Mouse (Mus musculus): ENCODE measurements around the gene Aff3.

Gene Aff3

GRCm38 (mm10) chr1:38199669-38200635, 464.8 kb downstream of the Aff3 start:
- in situ Hi-C loops (cut with MboI; ENCODE audit: low sequenced_read_pairs): loop anchor here (10.0 kb wide), 1 partner anchor 585 kb away; no protein-coding TSS in a partner anchor

- in situ Hi-C loops (cut with MboI; ENCODE audit: low sequenced_read_pairs): loop anchor here (10.0 kb wide), 1 partner anchor 586 kb away; no protein-coding TSS in a partner anchor
These were observed 466.2 kb downstream of the Aff3 start for GRCm38 (mm10) chr1:38198393-38199029.

GRCm38 (mm10) chr1:38197145-38197682, 467.5 kb downstream of the Aff3 start:
- in situ Hi-C loops (cut with MboI; ENCODE audit: low sequenced_read_pairs): loop anchor here (10.0 kb wide), 1 partner anchor 588 kb away; no protein-coding TSS in a partner anchor

- in situ Hi-C loops (cut with MboI; ENCODE audit: low sequenced_read_pairs): loop anchor here (10.0 kb wide), 1 partner anchor 589 kb away; no protein-coding TSS in a partner anchor
These were observed 469.0 kb downstream of the Aff3 start for GRCm38 (mm10) chr1:38195721-38196120.

- in situ Hi-C loops (cut with MboI; ENCODE audit: low sequenced_read_pairs): no loop called here
These were observed 478.6 kb downstream of the Aff3 start for GRCm38 (mm10) chr1:38186227-38186545.

GRCm38 (mm10) chr1:38185517-38186226, 479.1 kb downstream of the Aff3 start:
- in situ Hi-C loops (cut with MboI; ENCODE audit: low sequenced_read_pairs): no loop called here

- in situ Hi-C loops (cut with MboI; ENCODE audit: low sequenced_read_pairs): no loop called here
These were observed 483.7 kb downstream of the Aff3 start for GRCm38 (mm10) chr1:38181020-38181550.

GRCm38 (mm10) chr1:38178929-38179328, 485.8 kb downstream of the Aff3 start:
- in situ Hi-C loops (cut with MboI; ENCODE audit: low sequenced_read_pairs): no loop called here

GRCm38 (mm10) chr1:38176077-38176476, 488.7 kb downstream of the Aff3 start:
- in situ Hi-C loops (cut with MboI; ENCODE audit: low sequenced_read_pairs): no loop called here

GRCm38 (mm10) chr1:38171874-38172273, 492.9 kb downstream of the Aff3 start:
- in situ Hi-C loops (cut with MboI; ENCODE audit: low sequenced_read_pairs): no loop called here

- in situ Hi-C loops (cut with MboI; ENCODE audit: low sequenced_read_pairs): no loop called here
These were observed 499.1 kb downstream of the Aff3 start for GRCm38 (mm10) chr1:38165696-38166095.

- in situ Hi-C loops (cut with MboI; ENCODE audit: low sequenced_read_pairs): no loop called here
These were observed 514.7 kb downstream of the Aff3 start for GRCm38 (mm10) chr1:38150086-38150485.

- in situ Hi-C loops (cut with MboI; ENCODE audit: low sequenced_read_pairs): no loop called here
These were observed 518.7 kb downstream of the Aff3 start for GRCm38 (mm10) chr1:38146008-38146407.

- in situ Hi-C loops (cut with MboI; ENCODE audit: low sequenced_read_pairs): no loop called here
These were observed 523.4 kb downstream of the Aff3 start for GRCm38 (mm10) chr1:38141371-38141770.

- in situ Hi-C loops (cut with MboI; ENCODE audit: low sequenced_read_pairs): no loop called here
These were observed 523.8 kb downstream of the Aff3 start for GRCm38 (mm10) chr1:38140911-38141310.

GRCm38 (mm10) chr1:38139396-38139795, 525.4 kb downstream of the Aff3 start:
- in situ Hi-C loops (cut with MboI; ENCODE audit: low sequenced_read_pairs): no loop called here

GRCm38 (mm10) chr1:38132942-38133341, 531.8 kb downstream of the Aff3 start:
- in situ Hi-C loops (cut with MboI; ENCODE audit: low sequenced_read_pairs): no loop called here

GRCm38 (mm10) chr1:38130715-38131483, 533.9 kb downstream of the Aff3 start:
- in situ Hi-C loops (cut with MboI; ENCODE audit: low sequenced_read_pairs): no loop called here

- in situ Hi-C loops (cut with MboI; ENCODE audit: low sequenced_read_pairs): no loop called here
These were observed 535.1 kb downstream of the Aff3 start, which contains the start of gene Rev1 for GRCm38 (mm10) chr1:38129501-38130267. Gene Rev1, minus strand, starts transcription at chr1:38129801.
